Mouse (Mus musculus): ENCODE data around the gene Bphl.

- TF ChIP-seq POLR2A (IDR thresholded peaks at IDR 0.05; ENCODE audit: extremely low read depth, insufficient read depth, low read length) (no peak), CTCF (IDR thresholded peaks at IDR 0.05; ENCODE audit: extremely low read depth, insufficient read depth, low read length) (no peak)
Measured at GRCm38 (mm10) chr13:34054983-34055382, 17.6 kb downstream of the Bphl start.

Measured in cortical plate, adult 2 months (tissue).